Mouse (Mus musculus): ENCODE measurements around the gene Patl2. TPM values are rescaled to one million over a fixed set of nuclear protein-coding genes. Genes with fewer than 3 reads are reported as not detected.

Patl2 gene
- not detected in 2 replicates for polyA plus RNA-seq (2012; rRNA removed; ENCODE audit: low replicate concordance)

GRCm38 (mm10) chr2:122186106-122186505, at the start of gene Patl2, which contains the start of gene Terb2:
TSS of gene Patl2 (minus strand) at chr2:122186189.
TSS of gene Terb2 (plus strand) at chr2:122186272.

DNA sequence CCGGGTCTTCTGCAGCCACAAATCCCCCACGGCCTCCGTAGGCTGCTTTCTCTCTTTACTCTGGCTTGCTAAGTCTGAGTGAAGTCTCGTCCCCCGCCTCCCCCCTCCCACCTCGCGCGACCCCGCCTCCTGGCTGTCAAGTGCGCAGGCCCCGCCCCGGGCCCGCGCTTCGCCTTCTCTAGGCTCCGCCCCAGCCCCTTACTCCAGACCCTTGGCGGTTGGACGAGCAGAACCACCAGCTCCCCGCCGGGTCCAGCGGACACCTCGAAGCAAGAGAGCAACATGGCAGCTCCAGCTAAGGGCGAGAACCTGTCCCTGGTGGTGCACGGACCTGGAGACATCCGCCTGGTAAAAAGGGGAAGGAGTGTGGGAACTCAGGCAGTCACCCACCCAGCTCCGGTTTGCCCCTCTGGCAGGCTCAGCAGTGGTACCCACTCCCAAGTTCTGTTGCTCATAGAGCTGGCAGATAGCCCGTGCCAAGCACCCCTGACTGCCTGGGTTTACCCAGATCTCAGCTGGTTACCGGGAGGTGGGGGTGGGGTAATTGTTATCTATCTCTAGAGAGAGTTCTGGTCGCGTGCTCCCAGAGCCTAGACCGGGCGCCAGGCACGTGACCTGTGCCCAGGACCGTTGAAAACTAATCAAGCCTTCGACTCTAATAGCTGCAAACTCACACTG, 48.8 kb upstream of the Patl2 start, which contains the start of gene Sord:
Gene Sord, plus strand, starts transcription at position 139 of the 678 bp plus-strand sequence.

DNA sequence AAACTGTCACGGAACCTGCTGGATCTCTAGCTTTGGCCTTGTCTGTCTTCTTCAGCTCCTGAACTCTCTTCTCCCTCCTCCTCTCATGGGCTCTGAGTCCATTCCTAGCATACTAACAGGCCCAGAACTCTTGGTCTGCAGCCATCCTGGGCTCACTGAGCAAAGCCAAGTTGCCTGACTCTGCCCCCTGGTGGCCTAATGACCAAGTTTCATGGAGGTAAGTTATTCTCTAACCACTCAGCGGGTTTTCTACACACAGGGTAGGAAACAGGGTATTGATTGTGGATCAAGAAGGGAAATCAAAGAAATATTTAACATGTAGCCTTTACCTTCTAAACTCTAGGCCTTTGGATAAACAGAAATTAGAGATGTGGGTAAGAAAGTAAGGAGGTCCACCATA, 25.3 kb downstream of the Patl2 start, which contains the start of gene Trim69:
Gene Trim69, plus strand, starts transcription at position 21 of the 400 bp plus-strand sequence.

DNA sequence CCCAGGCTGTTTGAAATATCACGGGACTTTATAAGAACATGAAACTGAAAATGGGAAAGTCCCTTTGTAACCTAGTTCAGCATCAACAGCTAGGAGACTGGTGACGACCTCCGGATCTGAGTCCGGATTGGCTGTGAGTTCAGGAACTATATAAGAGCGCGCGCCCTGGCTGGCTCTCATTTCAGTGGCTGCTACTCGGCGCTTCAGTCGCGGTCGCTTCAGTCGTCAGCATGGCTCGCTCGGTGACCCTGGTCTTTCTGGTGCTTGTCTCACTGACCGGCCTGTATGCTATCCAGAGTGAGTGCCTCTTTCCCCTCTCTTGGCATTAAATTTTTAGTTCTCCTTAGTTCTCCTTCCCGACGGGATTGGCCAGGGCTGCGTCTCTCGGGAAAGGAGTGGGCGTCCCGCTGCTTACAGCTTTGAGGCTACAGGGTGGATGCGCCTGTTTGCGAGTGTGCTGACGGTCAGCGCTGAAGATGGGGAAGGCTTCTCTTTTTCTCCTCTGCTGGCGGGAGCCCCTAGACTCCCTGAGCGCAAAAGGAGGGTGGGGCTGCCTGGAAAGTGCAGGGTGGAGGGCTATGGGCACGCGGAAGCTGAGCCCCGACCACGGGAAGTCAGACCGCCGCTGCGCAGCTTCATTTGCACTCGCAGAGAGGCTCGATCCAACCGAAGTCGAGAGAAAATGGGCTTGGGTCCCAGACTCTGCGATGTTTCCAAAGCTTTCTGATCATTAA, 38.3 kb downstream of the Patl2 start, which contains the start of gene B2m:
Gene B2m, plus strand, starts transcription at position 179 of the 734 bp plus-strand sequence.

GRCm38 (mm10) chr2:122117961-122118958, 67.7 kb downstream of the Patl2 start, which contains the start of gene Spg11:
TSS of gene Spg11 (minus strand) at chr2:122118386.

Other genes with a start within 250 kb of the Patl2 start
- 2.9 and 6.6 TPM in 2 replicates for gene Ctdspl2, start 230.2 kb downstream of the Patl2 start, polyA plus RNA-seq (2012; rRNA removed; ENCODE audit: low replicate concordance)
- not detected in 2 replicates for gene Mageb3, start 230.1 kb downstream of the Patl2 start, polyA plus RNA-seq (2012; rRNA removed; ENCODE audit: low replicate concordance)
- 4.8 and 6.6 TPM in 2 replicates for gene Eif3j1, start 157.6 kb downstream of the Patl2 start, polyA plus RNA-seq (2012; rRNA removed; ENCODE audit: low replicate concordance)
- 8.4 and 10.7 TPM in 2 replicates for gene Spg11, start 67.8 kb downstream of the Patl2 start, polyA plus RNA-seq (2012; rRNA removed; ENCODE audit: low replicate concordance)
- gene B2m, start 38.5 kb downstream of the Patl2 start, polyA plus RNA-seq (2012; rRNA removed; ENCODE audit: low replicate concordance): 1,914 and 2,183 TPM in 2 replicates
- gene Trim69, start 25.5 kb downstream of the Patl2 start, polyA plus RNA-seq (2012; rRNA removed; ENCODE audit: low replicate concordance): 0.10 and 0.11 TPM in 2 replicates
- not detected in 2 replicates for gene Terb2, start 83 bp upstream of the Patl2 start, polyA plus RNA-seq (2012; rRNA removed; ENCODE audit: low replicate concordance)
- gene Sord, start 48.6 kb upstream of the Patl2 start, polyA plus RNA-seq (2012; rRNA removed; ENCODE audit: low replicate concordance): 12.8 and 27.6 TPM in 2 replicates
- gene Duox2, start 112.3 kb upstream of the Patl2 start, polyA plus RNA-seq (2012; rRNA removed; ENCODE audit: low replicate concordance): 0.70 and 1.9 TPM in 2 replicates
- 0.55 and 1.3 TPM in 2 replicates for gene Duoxa2, start 112.7 kb upstream of the Patl2 start, polyA plus RNA-seq (2012; rRNA removed; ENCODE audit: low replicate concordance)
- gene Duoxa1, start 127.5 kb upstream of the Patl2 start, polyA plus RNA-seq (2012; rRNA removed; ENCODE audit: low replicate concordance): 17.6 and 23.6 TPM in 2 replicates
- gene Duox1, start 129.5 kb upstream of the Patl2 start, polyA plus RNA-seq (2012; rRNA removed; ENCODE audit: low replicate concordance): 2.5 and 4.1 TPM in 2 replicates
- 15.7 and 16.7 TPM in 2 replicates for gene Shf, start 183.0 kb upstream of the Patl2 start, polyA plus RNA-seq (2012; rRNA removed; ENCODE audit: low replicate concordance)
- 13.1 and 28.3 TPM in 2 replicates for gene Slc28a2, start 240.3 kb upstream of the Patl2 start, polyA plus RNA-seq (2012; rRNA removed; ENCODE audit: low replicate concordance)

Measured in mammary gland, adult 2 months (tissue).